7 mouse cellular contexts compared by ENCODE assay signal in genomic region chr10:106468956-106469721, GRCm38 (mm10). TPM values are rescaled to one million over a fixed set of nuclear protein-coding genes. Genes with fewer than 3 reads are reported as not detected.
DNase-seq lines count a peak whose midpoint lies in the region; ATAC-seq and TF ChIP-seq lines count a peak whose summit lies in the region.

No protein-coding gene starts in this region.

- peaks cover 2% of the 10 kb centered on the region; the same call in 1 of the 2 replicates for H3K27me3 ChIP-seq in embryonic facial prominence, embryonic 11.5 days (ENCODE audit: control insufficient read depth, insufficient read depth, low read length)
- H3K27me3 ChIP-seq in heart, embryonic 14.5 days (ENCODE audit: control insufficient read depth, insufficient read depth, low read length): peaks cover 19% of the 10 kb centered on the region; the same call in 1 of the 2 replicates
- peaks cover 9% of the 10 kb centered on the region; the same call in 1 of the 2 replicates for H3K27me3 ChIP-seq in kidney, postnatal 0 days (ENCODE audit: insufficient read depth, low read length)
- peaks cover 40% of the 10 kb centered on the region for H3K27me3 ChIP-seq in limb, embryonic 13.5 days

- ATAC-seq in embryonic facial prominence, embryonic 11.5 days (replicated peaks; ENCODE audit: insufficient number of reproducible peaks, low FRiP score, low TSS enrichment, low read depth): peak; percentile 66
- no peak for ATAC-seq in heart, embryonic 14.5 days (ENCODE audit: insufficient number of reproducible peaks, insufficient read depth, low FRiP score, low read depth)
- no peak for ATAC-seq in kidney, postnatal 0 days (replicated peaks; ENCODE audit: low FRiP score, low read depth)
- no peak for ATAC-seq in limb, embryonic 13.5 days (ENCODE audit: low FRiP score, low read depth)

- peak overlapping the region; percentile 45 for H3K4me3 ChIP-seq in embryonic facial prominence, embryonic 11.5 days (ENCODE audit: low read depth, low read length)
- peak overlapping the region; percentile 50 to 66 for H3K4me3 ChIP-seq in heart, embryonic 14.5 days (ENCODE audit: control insufficient read depth in 1 of 2, insufficient read depth in 1 of 2, low read depth in 1 of 2, low read length in 2 of 2)
- H3K4me3 ChIP-seq in kidney, postnatal 0 days (replicated peaks; ENCODE audit: low read depth, low read length): peak overlapping the region; percentile 44
- H3K4me3 ChIP-seq in limb, embryonic 13.5 days: peak overlapping the region; percentile 52

- 2% methylated on average over 19 of the region's 19 CpGs for WGBS in embryonic facial prominence, embryonic 11.5 days
- WGBS in heart, embryonic 14.5 days: 4% methylated on average over 19 of the region's 19 CpGs
- WGBS in kidney, postnatal 0 days: 6% methylated on average over 19 of the region's 19 CpGs
- 3% methylated on average over 19 of the region's 19 CpGs for WGBS in limb, embryonic 13.5 days

- no peak overlapping the region for H3K27ac ChIP-seq in embryonic facial prominence, embryonic 11.5 days (replicated peaks; ENCODE audit: low read depth, low read length)
- no peak overlapping the region for H3K27ac ChIP-seq in heart, embryonic 14.5 days (replicated peaks in 1 of 2; ENCODE audit: control insufficient read depth in 1 of 2, insufficient read depth in 1 of 2, low read depth in 2 of 2, low read length in 2 of 2)
- H3K27ac ChIP-seq in kidney, postnatal 0 days: no peak overlapping the region
- no peak overlapping the region for H3K27ac ChIP-seq in limb, embryonic 13.5 days

- H3K36me3 ChIP-seq in embryonic facial prominence, embryonic 11.5 days (replicated peaks; ENCODE audit: control insufficient read depth, insufficient read depth, low read depth, low read length): no peaks in the 10 kb centered on the region
- no peaks in the 10 kb centered on the region for H3K36me3 ChIP-seq in heart, embryonic 14.5 days (ENCODE audit: control insufficient read depth, insufficient read depth, low read length)
- no peaks in the 10 kb centered on the region for H3K36me3 ChIP-seq in kidney, postnatal 0 days (ENCODE audit: insufficient read depth, low read length)
- no peaks in the 10 kb centered on the region for H3K36me3 ChIP-seq in limb, embryonic 13.5 days

- peak; percentile 83 to 91 for DNase-seq in cerebellum, adult 18-20 months
- peak; percentile 33 for DNase-seq in embryonic facial prominence, embryonic 11.5 days (ENCODE audit: low spot score)
- peak; percentile 18 for DNase-seq in kidney, postnatal 0 days (ENCODE audit: low spot score)
- DNase-seq in retina, postnatal 1 day: peak; percentile 80
- DNase-seq in urinary bladder, postnatal 10 days (ENCODE audit: low spot score): no peak

- TF ChIP-seq CTCF in kidney, postnatal 0 days (IDR thresholded peaks at IDR 0.05; ENCODE audit: low read depth): no peak

- no peaks in the 10 kb centered on the region for H3K9me3 ChIP-seq in embryonic facial prominence, embryonic 11.5 days (replicated peaks; ENCODE audit: control insufficient read depth, low read length)
- no peaks in the 10 kb centered on the region for H3K9me3 ChIP-seq in heart, embryonic 14.5 days (ENCODE audit: control insufficient read depth, low read length)
- H3K9me3 ChIP-seq in kidney, postnatal 0 days (replicated peaks; ENCODE audit: low read length): no peaks in the 10 kb centered on the region
- no peaks in the 10 kb centered on the region for H3K9me3 ChIP-seq in limb, embryonic 13.5 days

- H3K4me2 ChIP-seq in embryonic facial prominence, embryonic 11.5 days (ENCODE audit: low read depth, low read length): peak overlapping the region; percentile 65
- peak overlapping the region; percentile 86 for H3K4me2 ChIP-seq in heart, embryonic 14.5 days (ENCODE audit: low read length)
- peak overlapping the region; percentile 74 for H3K4me2 ChIP-seq in kidney, postnatal 0 days (ENCODE audit: low read length)
- H3K4me2 ChIP-seq in limb, embryonic 13.5 days (replicated peaks): peak overlapping the region; percentile 89

- H3K4me1 ChIP-seq in embryonic facial prominence, embryonic 11.5 days (ENCODE audit: control insufficient read depth, insufficient read depth, low read length): no peaks in the 10 kb centered on the region
- H3K4me1 ChIP-seq in heart, embryonic 14.5 days (ENCODE audit: control insufficient read depth in 2 of 2, insufficient read depth in 2 of 2, low read length in 2 of 2): no peaks in the 10 kb centered on the region; a peak in 1 of 4 replicates
- H3K4me1 ChIP-seq in kidney, postnatal 0 days (replicated peaks; ENCODE audit: insufficient read depth, low read length): peaks cover 8% of the 10 kb centered on the region; the same call in 1 of the 2 replicates
- H3K4me1 ChIP-seq in limb, embryonic 13.5 days: peaks cover 17% of the 10 kb centered on the region; the same call in 1 of the 2 replicates

- no peak overlapping the region; the same call in 1 of the 2 replicates for H3K9ac ChIP-seq in embryonic facial prominence, embryonic 11.5 days (replicated peaks; ENCODE audit: low read length)
- 0 out of 2 replicates have a peak overlapping the region, but pooled peaks have one; percentile 18 for H3K9ac ChIP-seq in heart, embryonic 14.5 days (ENCODE audit: low read length)
- H3K9ac ChIP-seq in kidney, postnatal 0 days (ENCODE audit: low read depth, low read length): no peak overlapping the region
- 0 out of 2 replicates have a peak overlapping the region, but pooled peaks have one; percentile 19 for H3K9ac ChIP-seq in limb, embryonic 13.5 days

RNA-seq across cellular contexts. Expression of gene Ppfia2, which starts 1.0 kb away (rescaled TPM):
- polyA plus RNA-seq in embryonic facial prominence, embryonic 11.5 days (2014; fragmentation: Nextera tagmentation; extraction: Ambion mirVana): 1.4 TPM in 2 replicates
- 0.34 and 0.66 TPM in 2 replicates for polyA plus RNA-seq in heart, embryonic 14.5 days (2014; fragmentation: Nextera tagmentation; extraction: Ambion mirVana)
- 0.17 and 0.23 TPM in 2 replicates for polyA plus RNA-seq in kidney, postnatal 0 days (2015; fragmentation: Nextera tagmentation; extraction: Ambion mirVana)
- 0.59 and 0.63 TPM in 2 replicates for polyA plus RNA-seq in limb, embryonic 13.5 days (2015; fragmentation: Nextera tagmentation; extraction: Ambion mirVana)

Comparison
In these comparisons a context has a peak if more than half of its experiments do, and no peak if none do; other contexts are left out.
1. H3K9ac ChIP-seq: peak in heart, embryonic 14.5 days (single experiment) and limb, embryonic 13.5 days (single experiment); none in embryonic facial prominence, embryonic 11.5 days (single experiment) and kidney, postnatal 0 days (single experiment).
2. Peak in every context shown above with its lines, with median percentiles within 50 percentile points of each other: H3K4me2 ChIP-seq and H3K4me3 ChIP-seq.